Mouse (Mus musculus): ENCODE data around the gene Gm4847. TPM values are rescaled to one million over a fixed set of nuclear protein-coding genes. Genes with fewer than 3 reads are reported as not detected.

Gm4847 gene
- polyA plus RNA-seq (2015; fragmentation: Nextera tagmentation; extraction: Ambion mirVana), result not detected in 2 replicates

DNA sequence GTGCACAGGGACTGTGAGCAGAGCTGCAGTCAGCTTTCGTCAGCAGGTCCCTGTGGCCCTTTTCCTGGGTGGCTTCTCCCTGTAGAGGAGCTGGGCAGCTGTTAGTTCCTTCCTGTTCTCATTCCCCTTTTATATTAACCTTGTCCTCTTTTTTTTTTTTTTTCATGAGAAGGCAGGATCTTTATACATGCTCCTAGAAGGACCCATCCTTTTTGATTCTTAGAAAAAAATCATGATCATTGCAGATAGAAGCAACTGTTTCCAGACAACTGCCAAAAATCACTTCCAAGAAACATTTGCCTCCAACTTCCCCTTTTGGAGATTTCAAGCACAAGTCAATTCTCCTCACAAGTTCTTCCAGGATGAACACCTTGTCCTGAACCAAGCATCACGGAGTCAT lies at the start of gene Gm4847:
Gm4847 (minus strand) TSS at position 101 of the 400 bp plus-strand sequence.
- ATAC-seq (ENCODE audit: low FRiP score, low read depth), result no peak
- H3K27ac ChIP-seq (replicated peaks), result no peak within 1 kb of the TSS
- 90% methylated on average over 2 of the region's 2 CpGs for WGBS

DNA sequence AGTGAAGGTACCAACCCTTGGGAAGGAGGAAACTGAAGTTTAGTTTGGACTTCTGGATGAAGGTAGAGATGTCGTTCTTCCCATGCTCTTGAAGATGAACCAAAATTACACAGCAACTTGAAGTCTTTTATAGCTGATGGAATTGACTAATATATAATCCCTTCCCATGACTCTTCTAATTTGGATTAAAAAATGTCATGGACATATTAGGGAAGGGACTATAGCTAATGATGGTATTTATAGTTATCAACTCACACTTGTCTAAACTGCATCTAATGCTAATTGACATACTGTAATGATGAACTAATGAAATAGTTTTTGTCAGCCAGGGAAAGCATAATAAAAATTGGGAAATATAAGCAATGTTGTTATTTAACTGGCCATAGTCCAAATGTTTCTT lies 34.3 kb upstream of the Gm4847 start, which contains the start of gene Fmo9:
Fmo9 (minus strand) TSS at position 101 of the 400 bp plus-strand sequence.
- ATAC-seq (ENCODE audit: low FRiP score, low read depth), result no peak
- Histone ChIP-seq H3K36me3 (no peaks in the 10 kb centered on the region), H3K9ac (no peak within 1 kb of the TSS), H3K4me1 (replicated peaks) (no peaks in the 10 kb centered on the region), H3K9me3 (no peaks in the 10 kb centered on the region), H3K4me3 (no peak within 1 kb of the TSS), H3K27ac (replicated peaks) (no peak within 1 kb of the TSS), H3K4me2 (no peak within 1 kb of the TSS), H3K27me3 (no peaks in the 10 kb centered on the region)
- 90% methylated on average over 1 of the region's 1 CpGs for WGBS

More for the DNA sequence above, at the start of gene Gm4847:
- Histone ChIP-seq H3K4me2 (no peak within 1 kb of the TSS), H3K9me3 (no peaks in the 10 kb centered on the region), H3K9ac (no peak within 1 kb of the TSS), H3K4me3 (no peak within 1 kb of the TSS), H3K4me1 (replicated peaks) (no peaks in the 10 kb centered on the region), H3K27me3 (no peaks in the 10 kb centered on the region), H3K36me3 (no peaks in the 10 kb centered on the region)

DNA sequence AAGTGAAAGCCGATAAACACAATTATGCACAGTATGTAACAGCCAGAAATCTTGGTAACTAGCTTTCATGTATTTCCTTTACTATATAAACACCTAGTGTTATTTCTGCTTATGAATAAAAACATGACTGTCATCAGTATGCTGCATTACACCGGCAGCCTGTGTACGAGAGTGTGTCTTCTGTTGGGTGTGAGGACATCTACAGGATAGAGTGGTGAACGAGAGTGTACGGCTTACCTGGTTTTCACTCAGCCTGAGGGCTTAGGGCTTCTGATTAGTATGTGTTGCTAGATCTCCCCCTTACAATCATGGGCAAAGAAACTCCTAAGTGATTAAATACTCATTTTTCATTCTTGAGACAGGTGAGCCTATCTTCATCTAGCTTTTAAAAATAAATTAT lies 21.8 kb upstream of the Gm4847 start:
- Histone ChIP-seq H3K27ac (replicated peaks) (no peak overlapping the region), H3K4me2 (no peak overlapping the region), H3K4me1 (replicated peaks) (no peaks in the 10 kb centered on the region), H3K9me3 (no peaks in the 10 kb centered on the region), H3K9ac (no peak overlapping the region), H3K36me3 (no peaks in the 10 kb centered on the region), H3K27me3 (no peaks in the 10 kb centered on the region), H3K4me3 (no peak overlapping the region)
- 0 out of 2 replicates have a peak, but pooled peaks have one; percentile 48 for ATAC-seq (ENCODE audit: low FRiP score, low read depth)
- 79% methylated on average over 5 of the region's 5 CpGs for WGBS

DNA sequence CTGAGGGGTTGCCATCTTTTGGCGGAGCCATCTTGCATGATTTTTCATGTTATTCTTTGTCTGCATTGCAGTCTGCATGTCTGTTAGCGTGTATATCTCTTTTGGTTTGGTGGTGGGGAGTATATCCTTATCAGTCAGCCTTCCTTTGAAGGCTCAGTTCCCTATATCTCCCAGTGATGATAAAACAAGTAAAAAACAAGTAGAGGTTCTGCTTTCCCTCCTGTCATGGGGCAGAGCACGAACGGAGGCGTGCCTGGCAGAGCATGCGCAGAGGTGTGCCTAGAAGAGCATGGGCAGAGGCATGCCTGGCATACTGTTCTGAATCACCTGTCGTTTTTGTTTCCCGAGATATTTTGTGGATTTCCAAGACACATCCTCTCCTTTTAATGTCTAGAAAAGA lies 13.3 kb upstream of the Gm4847 start:
- Histone ChIP-seq H3K4me2 (no peak overlapping the region), H3K9ac (no peak overlapping the region), H3K4me1 (replicated peaks) (no peaks in the 10 kb centered on the region), H3K36me3 (no peaks in the 10 kb centered on the region), H3K4me3 (no peak overlapping the region), H3K27ac (replicated peaks) (no peak overlapping the region), H3K27me3 (no peaks in the 10 kb centered on the region), H3K9me3 (no peaks in the 10 kb centered on the region)
- ATAC-seq (ENCODE audit: low FRiP score, low read depth), result no peak
- WGBS, result 93% methylated on average over 8 of the region's 8 CpGs

Small RNA genes within 50 kb of the gene (microRNA-seq; reads per million reads assigned to microRNA genes)
- gene Gm22992, result not detected

Other genes with a start within 250 kb of the Gm4847 start
- 34.1 and 38.6 TPM in 2 replicates for gene Pogk, start 237.8 kb downstream of the Gm4847 start, polyA plus RNA-seq (2015; fragmentation: Nextera tagmentation; extraction: Ambion mirVana)
- gene Gm4846, start 150.1 kb downstream of the Gm4847 start, polyA plus RNA-seq (2015; fragmentation: Nextera tagmentation; extraction: Ambion mirVana), result not detected in 2 replicates
- 0.08 TPM in 1 of 2 replicates, not detected in the other for gene Fmo9, start 34.2 kb upstream of the Gm4847 start, polyA plus RNA-seq (2015; fragmentation: Nextera tagmentation; extraction: Ambion mirVana)

All from hindbrain, embryonic 15.5 days (tissue).